Mouse (Mus musculus) stomach, postnatal 0 days (tissue): Measurements from ENCODE around the gene Sema5a.

Source experiments
- CTCF ChIP-seq: IDR thresholded peaks from 2 replicates; pipeline ENCODE4 v1.5.1; 2016; ENCODE audit warnings: antibody characterized with exemption, low read depth, mild to moderate bottlenecking, moderate library complexity
- EP300 ChIP-seq: optimal IDR thresholded peaks from 2 replicates; pipeline ENCODE3; 2016; ENCODE audit warnings: antibody characterized with exemption

DNA sequence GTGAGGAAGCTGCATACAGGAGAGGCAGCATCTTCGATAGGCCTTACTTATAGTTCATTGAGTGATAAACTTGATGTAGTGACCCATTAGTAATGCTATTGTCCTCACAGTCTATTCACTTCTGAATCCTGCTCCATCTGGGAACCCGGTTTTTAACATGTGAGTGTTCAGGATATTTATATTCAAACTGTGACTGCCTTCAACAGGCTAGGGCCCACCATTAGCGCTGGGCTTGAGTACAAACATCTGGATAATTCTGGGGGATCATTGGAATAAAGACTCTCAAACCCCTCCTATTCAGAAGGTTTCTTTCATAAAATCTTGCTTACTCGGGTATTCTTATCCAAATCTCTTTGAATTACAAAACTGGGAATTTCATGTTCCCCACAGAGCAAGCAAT, 379.5 kb downstream of the Sema5a start:
- TF ChIP-seq EP300 (no peak), CTCF (no peak)
